ENCODE assay signal across 16 mouse cellular contexts in genomic region chr14:111074517-111074916, GRCm38 (mm10).
"Had no signal": no experiment of that assay in that cellular context is flagged by ENCODE, and none has a peak within 500 bp of the region (broad histone marks: within the 10 kb centered on the region; RNA-seq: fewer than 3 reads in every experiment).

No protein-coding gene starts in this region.

- H3K27me3 ChIP-seq: neural tube, embryonic 13.5 days; neural tube, embryonic 15.5 days; stomach, embryonic 15.5 days had no signal

- H3K36me3 ChIP-seq: neural tube, embryonic 13.5 days; neural tube, embryonic 15.5 days; stomach, embryonic 15.5 days had no signal

- DNase-seq: retina, postnatal 1 day; right cerebral cortex, adult 18-20 months; right cerebral cortex, postnatal 14 days; right cerebral cortex, postnatal 25 days; right cerebral cortex, postnatal 4 days; spleen, adult 18-20 months; thymus, adult 18-20 months; thymus, adult 2 months; thymus, postnatal 14 days; thymus, postnatal 25 days; thymus, postnatal 36 days; thymus, postnatal 4 days had no signal

- H3K27ac ChIP-seq: neural tube, embryonic 13.5 days; neural tube, embryonic 15.5 days; stomach, embryonic 15.5 days; stomach, postnatal 0 days had no signal

- H3K9ac ChIP-seq: neural tube, embryonic 13.5 days; neural tube, embryonic 15.5 days; stomach, embryonic 15.5 days had no signal

- H3K9me3 ChIP-seq: neural tube, embryonic 13.5 days; stomach, embryonic 15.5 days had no signal

- H3K4me1 ChIP-seq: neural tube, embryonic 13.5 days; neural tube, embryonic 15.5 days; stomach, embryonic 15.5 days had no signal

- H3K4me3 ChIP-seq: neural tube, embryonic 13.5 days; neural tube, embryonic 15.5 days; stomach, embryonic 15.5 days had no signal

- H3K4me2 ChIP-seq: neural tube, embryonic 13.5 days; neural tube, embryonic 15.5 days; stomach, embryonic 15.5 days had no signal
